Mouse (Mus musculus) CD8-positive naive resting alpha-beta T cell, adult 57 days (primary cell): ENCODE results near the gene Lrrc4c. TPM values are rescaled to one million over a fixed set of nuclear protein-coding genes. Genes with fewer than 3 reads are reported as not detected.

Experiments
- total RNA-seq: library from RNA; stranded (reverse); gene quantifications from one replicate; pipeline ENCODE4 v1.2.4, GENCODE M21; 2023

The Lrrc4c gene
- total RNA-seq = not detected

DNA sequence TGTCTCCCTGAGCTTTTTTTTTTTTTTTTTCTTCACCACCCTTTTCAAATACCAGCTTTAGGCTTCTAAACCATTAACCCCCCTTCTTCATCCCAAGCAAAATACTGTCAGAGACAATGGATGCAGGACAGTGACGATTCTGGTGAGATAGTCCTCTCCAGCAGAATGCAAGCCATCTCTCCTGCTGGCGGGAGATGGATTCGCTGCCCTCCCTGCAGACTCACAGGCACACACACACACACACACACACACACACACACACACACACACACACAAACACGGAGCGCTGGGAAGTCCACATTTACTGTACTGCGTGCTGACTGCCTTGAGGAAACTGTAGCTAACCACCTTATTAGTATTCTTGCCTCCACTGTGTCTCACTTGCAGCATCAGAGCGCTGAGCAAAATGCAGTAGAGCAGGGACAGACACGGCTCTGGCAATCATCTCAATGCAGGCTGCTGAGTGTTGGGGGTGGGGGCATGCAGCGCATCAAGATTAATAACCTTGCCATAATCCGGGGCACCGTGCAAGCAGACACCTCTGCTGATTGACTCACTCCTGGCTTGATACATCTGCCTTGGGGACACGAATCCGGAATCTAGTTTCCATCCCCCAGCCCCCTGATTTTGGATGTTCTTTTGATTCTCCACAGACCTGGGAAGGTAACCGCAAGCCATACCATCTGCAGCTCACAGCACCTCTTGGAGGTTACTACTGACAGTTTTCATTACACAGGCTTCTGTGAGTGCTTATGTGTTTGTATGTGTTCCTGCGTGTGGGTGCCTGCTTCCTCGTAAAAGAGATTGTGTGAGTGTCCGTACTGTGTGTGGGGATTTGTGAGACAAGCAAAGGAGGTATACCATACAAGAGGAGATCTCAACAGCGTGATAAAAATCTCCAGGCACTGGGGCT is at the start of gene Lrrc4c:
Lrrc4c (plus strand) TSS at position 783 of the 913 bp plus-strand sequence.

